Mouse (Mus musculus) kidney, embryonic 14.5 days (tissue): ENCODE measurements around the gene Evx2. TPM values are rescaled to one million over a fixed set of nuclear protein-coding genes. Genes with fewer than 3 reads are reported as not detected.

Source experiments
- ATAC-seq: fragments of 200-750 bp; cut with Nextera tagmentation; 2 replicates; pipeline ENCODE4 v1.8.0; 2017; ENCODE audit warnings: moderate number of reproducible peaks, mild to moderate bottlenecking, moderate TSS enrichment, moderate library complexity; ENCODE audit not compliant: low FRiP score, low TSS enrichment
- H3K27ac ChIP-seq: fragments of 300-500 bp; sonication (generic); 2 replicates; pipeline ENCODE4 v1.5.1; 2014; ENCODE audit warnings: low read depth, mild to moderate bottlenecking, low read length, moderate library complexity, mixed read lengths
- H3K27me3 ChIP-seq: fragments of 300-500 bp; sonication (generic); 2 replicates; pipeline ENCODE4 v1.6.1; 2014; ENCODE audit warnings: mild to moderate bottlenecking, low read length; ENCODE audit not compliant: control insufficient read depth, insufficient read depth
- H3K36me3 ChIP-seq: fragments of 300-500 bp; sonication (generic); 2 replicates; pipeline ENCODE4 v1.6.1; 2014; ENCODE audit warnings: low read length, mixed read lengths; ENCODE audit not compliant: control insufficient read depth, insufficient read depth
- H3K4me1 ChIP-seq: fragments of 300-500 bp; sonication (generic); 2 replicates; pipeline ENCODE4 v1.6.1; 2014; ENCODE audit warnings: low read length, mixed read lengths; ENCODE audit not compliant: control insufficient read depth, insufficient read depth
- H3K4me2 ChIP-seq: fragments of 300-500 bp; sonication (generic); replicated peaks from 2 replicates; pipeline ENCODE4 v1.6.1; 2014; ENCODE audit warnings: low read depth, mild to moderate bottlenecking, low read length
- H3K4me3 ChIP-seq: fragments of 300-500 bp; sonication (generic); 2 replicates; pipeline ENCODE4 v1.5.1; 2014; ENCODE audit warnings: mild to moderate bottlenecking, low read length
- H3K9ac ChIP-seq: fragments of 300-500 bp; sonication (generic); 2 replicates; pipeline ENCODE4 v1.6.1; 2014; ENCODE audit warnings: low read depth, mild to moderate bottlenecking, low read length, moderate library complexity
- H3K9me3 ChIP-seq: fragments of 300-500 bp; sonication (generic); 2 replicates; pipeline ENCODE4 v1.6.1; 2016; ENCODE audit warnings: low read length; ENCODE audit not compliant: control insufficient read depth
- WGBS: fragments of 180-500 bp; shearing (Covaris S2); extraction: QIAGEN DNeasy Blood & Tissue Kit; methylation state at CpG from one replicate; pipeline ENCODE4 v1.1.7; 2014; 5-methylcytosine and 5-hydroxymethylcytosine counted together
- polyA plus RNA-seq: library from polyadenylated mRNA; unstranded; fragments of >200 nt; fragmentation: Nextera tagmentation; extraction: Ambion mirVana; gene quantifications from 2 replicates; pipeline ENCODE4 v1.2.1, GENCODE M21; 2014

The Evx2 gene
- polyA plus RNA-seq, 1 experiment from 2014 or later: not detected

GRCm38 (mm10) chr2:74703317-74703716, 44.0 kb upstream of the Evx2 start:
- Histone ChIP-seq H3K9me3 (no peaks in the 10 kb centered on the region), H3K36me3 (no peaks in the 10 kb centered on the region), H3K4me3 (peak overlapping the region; percentile 79), H3K9ac (peak overlapping the region; percentile 100), H3K27ac (peak overlapping the region; percentile 100), H3K4me1 (peaks cover 21% of the 10 kb centered on the region; the same call in 1 of the 2 replicates), H3K4me2 (peak overlapping the region; percentile 56), H3K27me3 (no peaks in the 10 kb centered on the region)
- no peak for ATAC-seq
- 12% methylated on average over 10 of the region's 10 CpGs for WGBS

- Histone ChIP-seq H3K27me3 (no peaks in the 10 kb centered on the region), H3K9me3 (no peaks in the 10 kb centered on the region), H3K4me2 (peak overlapping the region; percentile 56), H3K27ac (peak overlapping the region; percentile 49; the same call in 1 of the 2 replicates), H3K4me1 (peaks cover 20% of the 10 kb centered on the region; the same call in 1 of the 2 replicates), H3K9ac (no peak overlapping the region), H3K4me3 (peak overlapping the region; percentile 2; the same call in 1 of the 2 replicates), H3K36me3 (no peaks in the 10 kb centered on the region)
- no peak for ATAC-seq
- WGBS: 27% methylated on average over 6 of the region's 6 CpGs
These were observed 43.5 kb upstream of the Evx2 start for GRCm38 (mm10) chr2:74702820-74703219.

GRCm38 (mm10) chr2:74701949-74702819, 42.8 kb upstream of the Evx2 start:
- WGBS: 11% methylated on average over 17 of the region's 17 CpGs
- peak overlapping the region; percentile 2; the same call in 1 of the 2 replicates for H3K4me3 ChIP-seq
- H3K27me3 ChIP-seq: no peaks in the 10 kb centered on the region
- no peaks in the 10 kb centered on the region for H3K9me3 ChIP-seq
- peak overlapping the region; percentile 49; the same call in 1 of the 2 replicates for H3K27ac ChIP-seq
- H3K36me3 ChIP-seq: no peaks in the 10 kb centered on the region
- no peak overlapping the region for H3K9ac ChIP-seq
- peaks cover 13% of the 10 kb centered on the region; the same call in 1 of the 2 replicates for H3K4me1 ChIP-seq
- no peak for ATAC-seq
- peak overlapping the region; percentile 56 for H3K4me2 ChIP-seq

DNA sequence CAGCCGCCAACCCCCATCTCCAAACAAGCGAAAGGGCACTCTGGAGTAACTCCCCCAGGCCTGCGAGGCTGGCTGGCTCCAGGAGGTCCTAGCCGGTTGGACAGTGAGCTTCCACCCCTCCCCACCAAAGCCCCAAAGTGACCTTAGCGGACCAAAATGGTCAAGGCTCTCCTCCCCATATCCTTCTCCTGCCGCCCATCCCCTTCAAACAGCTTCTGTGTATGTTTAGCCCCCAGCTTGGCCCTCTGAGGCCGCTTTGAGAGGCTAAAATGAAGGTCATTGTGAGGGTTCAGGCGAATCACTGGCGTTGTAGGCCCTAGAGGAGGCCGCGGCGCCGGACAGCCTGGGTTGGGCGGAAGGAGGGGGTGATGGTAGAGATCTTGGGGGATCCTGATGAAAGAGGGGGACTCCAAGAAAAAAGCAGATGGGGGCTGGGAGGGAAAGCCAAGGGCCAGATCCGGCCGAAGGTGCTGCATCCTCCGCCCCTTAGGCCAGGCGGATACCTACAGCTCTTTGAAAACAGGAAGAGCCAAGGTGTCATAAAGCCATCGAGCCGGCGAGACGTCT, 41.3 kb upstream of the Evx2 start:
- peaks cover 3% of the 10 kb centered on the region; the same call in 1 of the 2 replicates for H3K36me3 ChIP-seq
- no peaks in the 10 kb centered on the region for H3K9me3 ChIP-seq
- no peaks in the 10 kb centered on the region for H3K27me3 ChIP-seq
- H3K4me3 ChIP-seq: peak overlapping the region; percentile 85
- H3K4me2 ChIP-seq: peak overlapping the region; percentile 85
- WGBS: 7% methylated on average over 22 of the region's 22 CpGs
- H3K4me1 ChIP-seq: peaks cover 26% of the 10 kb centered on the region; the same call in 1 of the 2 replicates
- ATAC-seq: peak; percentile 6; the same call in 1 of the 2 replicates
- peak overlapping the region; percentile 99 for H3K27ac ChIP-seq
- H3K9ac ChIP-seq: peak overlapping the region; percentile 99

GRCm38 (mm10) chr2:74699664-74700545, 40.5 kb upstream of the Evx2 start:
- ATAC-seq: no peak
- H3K4me2 ChIP-seq: peak overlapping the region; percentile 85
- no peaks in the 10 kb centered on the region for H3K27me3 ChIP-seq
- peaks cover 8% of the 10 kb centered on the region; the same call in 1 of the 2 replicates for H3K36me3 ChIP-seq
- no peaks in the 10 kb centered on the region for H3K9me3 ChIP-seq
- H3K4me3 ChIP-seq: peak overlapping the region; percentile 85
- peak overlapping the region; percentile 99 for H3K9ac ChIP-seq
- 7% methylated on average over 23 of the region's 23 CpGs for WGBS
- H3K27ac ChIP-seq: peak overlapping the region; percentile 99
- peaks cover 32% of the 10 kb centered on the region; the same call in 1 of the 2 replicates for H3K4me1 ChIP-seq

GRCm38 (mm10) chr2:74699053-74699430, 39.7 kb upstream of the Evx2 start:
- peak; percentile 14 for ATAC-seq
- peak overlapping the region; percentile 85 for H3K4me2 ChIP-seq
- peak overlapping the region; percentile 99 for H3K9ac ChIP-seq
- under 1% methylated on average over 17 of the region's 17 CpGs for WGBS
- no peaks in the 10 kb centered on the region for H3K27me3 ChIP-seq
- peak overlapping the region; percentile 99 for H3K27ac ChIP-seq
- H3K4me3 ChIP-seq: peak overlapping the region; percentile 85
- H3K9me3 ChIP-seq: no peaks in the 10 kb centered on the region
- H3K36me3 ChIP-seq: peaks cover 8% of the 10 kb centered on the region; the same call in 1 of the 2 replicates
- peaks cover 28% of the 10 kb centered on the region; the same call in 1 of the 2 replicates for H3K4me1 ChIP-seq

DNA sequence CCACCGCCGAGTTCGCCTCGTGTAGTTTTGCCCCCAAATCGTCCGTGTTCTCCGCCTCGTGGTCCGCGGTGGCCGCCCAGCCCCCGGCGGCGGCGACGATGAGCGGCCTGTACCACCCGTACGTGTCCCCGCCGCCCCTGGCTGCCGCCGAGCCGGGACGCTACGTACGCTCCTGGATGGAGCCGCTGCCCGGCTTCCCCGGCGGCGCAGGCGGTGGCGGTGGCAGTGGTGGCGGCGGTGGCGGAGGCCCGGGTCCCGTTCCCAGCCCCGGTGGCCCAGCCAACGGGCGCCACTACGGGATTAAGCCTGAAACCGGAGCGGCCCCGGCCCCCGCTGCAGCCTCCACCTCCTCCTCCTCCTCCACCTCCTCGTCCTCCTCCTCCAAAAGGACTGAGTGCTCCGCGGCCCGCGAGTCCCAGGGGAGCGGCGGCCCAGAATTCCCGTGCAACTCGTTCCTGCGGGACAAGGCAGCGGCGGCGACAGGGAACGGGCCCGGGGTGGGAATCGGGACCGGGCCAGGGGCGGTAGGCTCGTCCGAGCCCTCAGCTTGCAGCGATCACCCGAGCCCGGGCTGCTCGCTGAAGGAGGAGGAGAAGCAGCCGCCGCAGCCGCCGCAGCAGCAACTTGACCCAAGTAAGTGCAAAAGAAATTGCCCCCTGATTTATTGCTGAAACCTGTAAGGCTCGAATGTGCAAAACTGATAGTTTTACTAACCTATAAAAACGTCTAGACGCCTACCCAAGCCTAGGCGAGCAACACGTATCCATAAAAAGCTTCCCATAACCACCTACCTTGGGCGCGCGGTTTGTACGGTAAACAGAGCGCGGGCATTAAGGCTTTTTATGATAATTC, 39.1 kb upstream of the Evx2 start:
- Histone ChIP-seq H3K4me2 (peak overlapping the region; percentile 85), H3K9ac (peak overlapping the region; percentile 99), H3K36me3 (peaks cover 8% of the 10 kb centered on the region; the same call in 1 of the 2 replicates), H3K27ac (peak overlapping the region; percentile 99), H3K4me3 (peak overlapping the region; percentile 85), H3K9me3 (no peaks in the 10 kb centered on the region), H3K4me1 (peaks cover 26% of the 10 kb centered on the region; the same call in 1 of the 2 replicates), H3K27me3 (no peaks in the 10 kb centered on the region)
- under 1% methylated on average over 76 of the region's 86 CpGs for WGBS
- ATAC-seq: peak; percentile 37
